Mouse (Mus musculus): ENCODE measurements around the gene Gstm6. TPM values are rescaled to one million over a fixed set of nuclear protein-coding genes. Genes with fewer than 3 reads are reported as not detected.

The Gstm6 gene
- total and polyA plus RNA-seq, 2 experiments from 2014 or later = 8.7 to 12.6 TPM

DNA sequence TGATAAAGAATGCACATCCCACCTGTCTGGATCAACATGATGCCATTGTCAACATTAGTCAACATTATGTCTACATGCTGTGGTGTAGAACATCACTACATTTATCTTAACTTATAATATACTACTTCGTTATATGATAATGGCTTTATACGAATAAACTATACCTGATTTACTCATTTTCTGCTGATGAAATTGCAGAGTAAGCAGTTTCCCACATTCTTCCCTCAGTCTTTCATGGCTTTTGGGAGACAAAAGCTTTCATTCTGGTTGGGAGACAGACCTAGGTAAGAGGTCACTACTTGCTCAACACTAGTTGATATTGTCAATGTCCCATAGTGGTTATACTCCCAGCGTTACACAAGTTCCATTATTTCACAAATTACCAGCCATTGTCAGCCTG is 18.2 kb downstream of the Gstm6 start:
- H3K27me3 ChIP-seq (ENCODE audit: insufficient read depth, low read length) = no peaks in the 10 kb centered on the region
- DNase-seq (ENCODE audit: low spot score) (no peak), ATAC-seq (no peak)
- no peaks in the 10 kb centered on the region for H3K9me3 ChIP-seq (ENCODE audit: low read length)
- 92% methylated on average over 3 of the region's 3 CpGs for WGBS
- H3K9ac ChIP-seq (replicated peaks; ENCODE audit: low read length) = no peak overlapping the region
- H3K4me1 ChIP-seq (ENCODE audit: insufficient read depth, low read length) = 0 out of 2 replicates have a peak, but pooled peaks cover 5% of the 10 kb centered on the region
- TF ChIP-seq CTCF (IDR thresholded peaks at IDR 0.05; ENCODE audit: low read depth) = no peak
- H3K27ac ChIP-seq = no peak overlapping the region
- H3K36me3 ChIP-seq (ENCODE audit: insufficient read depth, low read length) = no peaks in the 10 kb centered on the region
- H3K4me3 ChIP-seq (ENCODE audit: low read length) = no peak overlapping the region
- no peak overlapping the region for H3K4me2 ChIP-seq (ENCODE audit: low read depth, low read length)

DNA sequence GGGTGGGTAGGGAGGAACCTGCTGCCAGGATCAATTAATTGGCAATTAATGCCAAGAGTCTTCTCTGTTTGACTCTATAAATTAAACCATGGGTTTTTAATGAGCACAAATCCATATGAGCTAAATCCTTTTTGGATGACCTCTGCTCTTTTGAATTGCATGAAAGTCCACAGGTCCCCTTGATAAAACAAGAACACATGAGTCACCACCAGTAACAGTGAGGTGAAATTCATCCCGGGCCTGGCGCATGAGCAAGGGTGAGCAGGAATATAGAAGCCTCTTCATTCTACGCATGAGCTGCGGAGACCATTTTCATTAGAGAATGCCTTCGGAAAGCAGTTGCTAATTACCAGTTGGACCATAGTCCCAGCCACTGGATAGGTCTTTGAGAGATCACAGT is 23.2 kb downstream of the Gstm6 start:
- no peaks in the 10 kb centered on the region for H3K4me1 ChIP-seq (ENCODE audit: insufficient read depth, low read length)
- no peak overlapping the region for H3K4me2 ChIP-seq (ENCODE audit: low read depth, low read length)
- ATAC-seq (no peak), DNase-seq (ENCODE audit: low spot score) (no peak)
- no peak overlapping the region for H3K4me3 ChIP-seq (ENCODE audit: low read length)
- no peaks in the 10 kb centered on the region for H3K9me3 ChIP-seq (ENCODE audit: low read length)
- 92% methylated on average over 5 of the region's 5 CpGs for WGBS
- H3K27me3 ChIP-seq (ENCODE audit: insufficient read depth, low read length) = no peaks in the 10 kb centered on the region
- TF ChIP-seq CTCF (IDR thresholded peaks at IDR 0.05; ENCODE audit: low read depth) = no peak
- H3K9ac ChIP-seq (replicated peaks; ENCODE audit: low read length) = no peak overlapping the region
- H3K36me3 ChIP-seq (ENCODE audit: insufficient read depth, low read length) = no peaks in the 10 kb centered on the region
- H3K27ac ChIP-seq = no peak overlapping the region

DNA sequence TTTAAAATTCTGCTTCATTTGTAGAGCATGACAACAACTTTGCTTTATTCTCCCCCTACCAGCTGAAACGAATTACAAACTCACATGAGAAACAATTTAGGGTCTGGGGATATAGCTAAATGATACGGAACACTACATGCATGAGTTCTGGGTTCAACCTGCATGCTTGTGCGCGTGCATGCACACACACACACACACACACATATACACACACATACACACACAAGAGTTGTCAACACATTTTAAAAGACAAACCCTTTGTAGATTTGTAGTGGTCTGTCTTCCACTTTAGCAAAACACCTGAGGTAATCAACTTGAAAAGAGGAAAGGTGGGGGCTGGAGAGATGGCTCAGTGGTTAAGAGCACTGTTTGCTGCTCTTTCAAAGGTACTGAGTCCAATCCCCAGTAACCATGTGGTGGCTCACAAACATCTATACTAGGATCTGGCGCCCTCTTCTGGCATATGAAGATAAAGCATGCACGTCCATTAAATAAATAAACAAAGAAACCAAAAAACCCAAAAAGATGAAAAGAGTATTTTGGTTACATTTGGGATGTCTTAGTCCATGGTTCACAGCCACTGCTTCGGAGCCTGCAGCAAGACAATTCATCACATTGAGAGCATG is 25.7 kb downstream of the Gstm6 start:
- Histone ChIP-seq H3K9me3 (ENCODE audit: low read length) (no peaks in the 10 kb centered on the region), H3K27ac (no peak overlapping the region), H3K27me3 (ENCODE audit: insufficient read depth, low read length) (no peaks in the 10 kb centered on the region), H3K36me3 (ENCODE audit: insufficient read depth, low read length) (no peaks in the 10 kb centered on the region), H3K4me1 (ENCODE audit: insufficient read depth, low read length) (no peaks in the 10 kb centered on the region), H3K4me3 (ENCODE audit: low read length) (no peak overlapping the region), H3K9ac (replicated peaks; ENCODE audit: low read length) (no peak overlapping the region), H3K4me2 (ENCODE audit: low read depth, low read length) (no peak overlapping the region)
- ATAC-seq (peak; percentile 77), DNase-seq (ENCODE audit: low spot score) (peak; percentile 86)
- 59% methylated on average over 7 of the region's 7 CpGs for WGBS
- TF ChIP-seq CTCF (IDR thresholded peaks at IDR 0.05; ENCODE audit: low read depth) = peak; percentile 83

DNA sequence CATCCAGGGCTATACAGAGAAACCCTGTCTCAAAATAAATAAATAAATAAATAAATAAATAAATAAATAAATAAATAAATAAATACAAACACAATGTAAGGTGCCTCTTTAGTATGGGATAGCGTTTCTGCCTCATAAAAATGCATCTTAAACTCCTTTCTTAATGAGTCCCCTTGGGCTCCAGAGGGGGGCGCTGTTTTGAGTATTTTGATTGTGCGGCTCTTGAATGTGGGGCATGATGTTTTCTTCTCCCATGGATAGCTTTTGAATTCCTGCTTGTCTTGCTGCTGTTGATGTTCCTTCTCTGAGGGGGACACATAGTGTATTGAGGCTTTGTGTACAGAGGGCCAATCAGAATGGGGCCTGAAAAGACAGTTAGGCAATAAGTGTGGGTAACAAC is 26.5 kb downstream of the Gstm6 start:
- DNase-seq (ENCODE audit: low spot score) = peak; percentile 12
- no peaks in the 10 kb centered on the region for H3K36me3 ChIP-seq (ENCODE audit: insufficient read depth, low read length)
- H3K4me2 ChIP-seq (ENCODE audit: low read depth, low read length) = no peak overlapping the region
- H3K9me3 ChIP-seq (ENCODE audit: low read length) = no peaks in the 10 kb centered on the region
- no peaks in the 10 kb centered on the region for H3K27me3 ChIP-seq (ENCODE audit: insufficient read depth, low read length)
- no peak overlapping the region for H3K9ac ChIP-seq (replicated peaks; ENCODE audit: low read length)
- H3K27ac ChIP-seq = no peak overlapping the region
- no peaks in the 10 kb centered on the region for H3K4me1 ChIP-seq (ENCODE audit: insufficient read depth, low read length)
- TF ChIP-seq CTCF (IDR thresholded peaks at IDR 0.05; ENCODE audit: low read depth) = peak; percentile 46
- 0 out of 2 replicates have a peak, but pooled peaks have one; percentile 21 for ATAC-seq
- WGBS = 85% methylated on average over 3 of the region's 3 CpGs
- H3K4me3 ChIP-seq (ENCODE audit: low read length) = no peak overlapping the region

DNA sequence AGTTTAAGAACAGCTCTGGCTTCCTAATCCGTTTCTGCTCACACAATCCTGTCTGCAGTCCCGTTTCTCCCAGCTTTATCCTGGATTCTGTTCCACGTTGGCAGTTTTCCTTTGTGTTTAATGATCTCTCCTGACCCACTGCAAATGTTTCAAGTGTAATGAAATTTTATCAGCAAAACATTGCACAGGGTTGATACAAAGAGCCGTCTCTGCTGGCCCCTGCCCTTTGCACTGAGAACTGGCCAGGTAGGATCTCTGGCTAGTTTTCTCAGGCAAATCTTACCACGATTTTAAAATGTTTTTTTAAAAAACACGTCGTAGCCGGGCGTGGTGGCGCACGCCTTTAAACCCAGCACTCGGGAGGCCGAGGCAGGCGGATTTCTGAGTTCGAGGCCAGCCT is 26.9 kb downstream of the Gstm6 start:
- no peak for DNase-seq (ENCODE audit: low spot score)
- no peaks in the 10 kb centered on the region for H3K4me1 ChIP-seq (ENCODE audit: insufficient read depth, low read length)
- H3K4me3 ChIP-seq (ENCODE audit: low read length) = no peak overlapping the region
- no peaks in the 10 kb centered on the region for H3K27me3 ChIP-seq (ENCODE audit: insufficient read depth, low read length)
- H3K9me3 ChIP-seq (ENCODE audit: low read length) = no peaks in the 10 kb centered on the region
- no peak overlapping the region for H3K27ac ChIP-seq
- TF ChIP-seq CTCF (IDR thresholded peaks at IDR 0.05; ENCODE audit: low read depth) = no peak
- H3K9ac ChIP-seq (replicated peaks; ENCODE audit: low read length) = no peak overlapping the region
- ATAC-seq = no peak
- no peak overlapping the region for H3K4me2 ChIP-seq (ENCODE audit: low read depth, low read length)
- 84% methylated on average over 15 of the region's 15 CpGs for WGBS
- no peaks in the 10 kb centered on the region for H3K36me3 ChIP-seq (ENCODE audit: insufficient read depth, low read length)

DNA sequence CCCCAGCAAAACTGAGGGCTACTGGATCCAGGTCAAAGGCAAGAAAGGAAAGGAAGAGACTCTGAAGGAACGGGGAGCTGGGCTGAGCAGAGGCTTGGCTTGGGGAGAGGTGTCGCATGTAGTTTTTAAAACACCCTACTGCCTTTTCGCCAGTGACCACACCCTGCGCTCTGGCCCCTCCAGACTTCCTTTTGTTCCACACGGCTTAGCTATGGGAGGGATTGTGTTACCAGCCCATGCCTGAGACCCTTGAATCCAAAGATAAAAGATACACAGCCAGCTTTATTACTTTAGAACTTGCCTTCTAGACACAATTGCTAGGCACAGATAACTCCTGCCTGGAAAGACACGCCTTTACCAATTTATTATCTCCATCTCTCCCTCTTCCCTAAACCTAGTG is 37.6 kb downstream of the Gstm6 start:
- H3K4me2 ChIP-seq (ENCODE audit: low read depth, low read length) = no peak overlapping the region
- DNase-seq (ENCODE audit: low spot score) (no peak), ATAC-seq (no peak)
- no peaks in the 10 kb centered on the region for H3K9me3 ChIP-seq (ENCODE audit: low read length)
- H3K36me3 ChIP-seq (ENCODE audit: insufficient read depth, low read length) = no peaks in the 10 kb centered on the region
- WGBS = 63% methylated on average over 6 of the region's 6 CpGs
- no peaks in the 10 kb centered on the region for H3K4me1 ChIP-seq (ENCODE audit: insufficient read depth, low read length)
- H3K9ac ChIP-seq (replicated peaks; ENCODE audit: low read length) = no peak overlapping the region
- TF ChIP-seq CTCF (IDR thresholded peaks at IDR 0.05; ENCODE audit: low read depth) = no peak
- H3K4me3 ChIP-seq (ENCODE audit: low read length) = no peak overlapping the region
- H3K27ac ChIP-seq = no peak overlapping the region
- no peaks in the 10 kb centered on the region for H3K27me3 ChIP-seq (ENCODE audit: insufficient read depth, low read length)

DNA sequence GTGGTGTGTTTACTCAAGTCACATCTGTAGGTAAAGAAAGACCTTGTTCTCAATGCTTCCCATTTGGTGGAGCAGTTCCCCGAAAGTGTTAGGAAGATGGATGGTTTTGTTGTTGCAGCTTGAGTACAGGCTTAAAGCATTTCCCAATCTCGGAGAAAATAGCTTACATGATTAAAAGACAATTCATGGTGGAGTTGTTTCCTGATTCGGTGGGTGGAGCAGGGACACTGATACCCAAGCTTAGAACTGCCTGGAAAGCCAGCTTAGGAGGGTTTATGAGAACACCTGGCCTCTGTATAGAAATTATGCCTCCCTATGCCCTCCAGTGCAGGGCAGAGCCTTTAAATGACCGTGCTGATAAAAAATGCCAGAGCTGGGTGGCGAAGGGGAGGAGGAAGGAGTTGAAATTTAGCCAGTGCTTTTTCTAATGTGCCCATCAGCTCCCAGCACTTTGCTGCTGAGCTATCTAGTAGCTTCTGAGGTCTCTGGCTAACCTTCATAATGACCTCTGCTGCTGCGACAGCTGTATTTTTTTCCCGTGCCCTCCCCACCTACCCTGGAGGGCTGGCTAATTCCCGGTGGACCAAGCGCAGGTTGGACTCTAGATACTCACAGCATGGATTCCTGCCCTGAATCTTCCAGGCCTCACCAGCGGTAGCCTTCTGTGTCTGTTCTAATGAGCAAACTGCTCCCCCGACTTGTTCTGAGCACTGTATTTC is 42.4 kb downstream of the Gstm6 start:
- TF ChIP-seq CTCF (IDR thresholded peaks at IDR 0.05; ENCODE audit: low read depth) = no peak
- Histone ChIP-seq H3K9me3 (ENCODE audit: low read length) (no peaks in the 10 kb centered on the region), H3K4me2 (ENCODE audit: low read depth, low read length) (no peak overlapping the region), H3K27ac (no peak overlapping the region), H3K4me1 (ENCODE audit: insufficient read depth, low read length) (peaks cover 6% of the 10 kb centered on the region), H3K27me3 (ENCODE audit: insufficient read depth, low read length) (no peaks in the 10 kb centered on the region), H3K9ac (replicated peaks; ENCODE audit: low read length) (no peak overlapping the region), H3K36me3 (ENCODE audit: insufficient read depth, low read length) (no peaks in the 10 kb centered on the region; the same call in 1 of the 2 replicates), H3K4me3 (ENCODE audit: low read length) (no peak overlapping the region)
- WGBS = 64% methylated on average over 11 of the region's 11 CpGs
- ATAC-seq = no peak
- DNase-seq (ENCODE audit: low spot score) = no peak
